Mouse (Mus musculus) midbrain, embryonic 11.5 days (tissue): ENCODE measurements around the gene Prkcb. TPM values are rescaled to one million over a fixed set of nuclear protein-coding genes. Genes with fewer than 3 reads are reported as not detected.
A peak's percentile ranks its signal among the peaks of the same experiment; 100 is the strongest.

Experiments
- ATAC-seq: fragments of 200-750 bp; cut with Nextera tagmentation; 2 replicates; pipeline ENCODE4 v1.8.0; 2017; ENCODE audit warnings: moderate TSS enrichment, moderate library complexity; ENCODE audit not compliant: low FRiP score
- DNase-seq: peaks from one replicate; pipeline ENCODE4 v3.0.0; 2015; ENCODE audit warnings: low spot score; ENCODE audit errors: missing footprints
- H3K27ac ChIP-seq: fragments of 300-500 bp; sonication (generic); 2 replicates; pipeline ENCODE4 v1.5.1; 2014; ENCODE audit warnings: low read depth, low read length
- H3K27me3 ChIP-seq: fragments of 300-500 bp; sonication (generic); 2 replicates; pipeline ENCODE4 v1.6.1; 2014; ENCODE audit warnings: mild to moderate bottlenecking, low read length, moderate library complexity, mixed read lengths; ENCODE audit not compliant: control insufficient read depth, insufficient read depth
- H3K36me3 ChIP-seq: fragments of 300-500 bp; sonication (generic); 2 replicates; pipeline ENCODE4 v1.6.1; 2014; ENCODE audit warnings: mild to moderate bottlenecking, low read length, moderate library complexity, mixed read lengths; ENCODE audit not compliant: control insufficient read depth, insufficient read depth
- H3K4me1 ChIP-seq: fragments of 300-500 bp; sonication (generic); 2 replicates; pipeline ENCODE4 v1.6.1; 2014; ENCODE audit warnings: low read length; ENCODE audit not compliant: control insufficient read depth, insufficient read depth
- H3K4me2 ChIP-seq: fragments of 300-500 bp; sonication (generic); 2 replicates; pipeline ENCODE4 v1.6.1; 2014; ENCODE audit warnings: mild to moderate bottlenecking, moderate library complexity
- H3K4me3 ChIP-seq: fragments of 300-500 bp; sonication (generic); 2 replicates; pipeline ENCODE4 v1.5.1; 2014; ENCODE audit warnings: low read depth, low read length
- H3K9ac ChIP-seq: fragments of 300-500 bp; sonication (generic); 2 replicates; pipeline ENCODE4 v1.6.1; 2014; ENCODE audit warnings: low read length
- H3K9me3 ChIP-seq: fragments of 300-500 bp; sonication (generic); 2 replicates; pipeline ENCODE4 v1.6.1; 2016; ENCODE audit warnings: low read length; ENCODE audit not compliant: control insufficient read depth
- WGBS: fragments of 180-500 bp; shearing (Covaris S2); extraction: QIAGEN DNeasy Blood & Tissue Kit; methylation state at CpG from one replicate; pipeline ENCODE4 v1.1.7; 2014; 5-methylcytosine and 5-hydroxymethylcytosine counted together
- polyA plus RNA-seq: library from polyadenylated mRNA; unstranded; fragments of >200 nt; fragmentation: Nextera tagmentation; extraction: Ambion mirVana; gene quantifications from 2 replicates; pipeline ENCODE4 v1.2.1, GENCODE M21; 2014

The Prkcb gene
- polyA plus RNA-seq, 1 experiment from 2014 or later: 17.9 TPM

DNA sequence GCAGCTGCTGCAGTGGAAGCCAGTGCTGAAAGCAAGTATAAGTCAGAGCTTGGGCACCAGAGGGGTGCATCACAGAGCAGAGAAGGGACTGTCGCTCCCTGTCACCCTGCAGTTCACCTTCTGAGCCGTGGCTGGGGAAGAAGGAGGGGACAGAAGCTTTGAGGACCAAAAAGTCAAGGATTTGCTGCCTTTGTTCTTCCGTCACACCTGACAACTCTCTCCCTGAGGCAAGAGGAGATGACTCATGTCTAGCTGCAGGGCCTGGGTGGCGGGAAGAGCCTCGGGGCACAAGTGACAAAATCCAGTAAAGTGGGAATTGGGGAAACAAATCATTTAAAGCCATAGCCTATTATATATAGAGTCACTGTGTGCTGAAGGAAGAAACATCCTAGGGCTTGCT, 209.9 kb downstream of the Prkcb start:
- Histone ChIP-seq H3K9ac (no peak overlapping the region), H3K4me2 (no peak overlapping the region), H3K27ac (no peak overlapping the region), H3K9me3 (no peaks in the 10 kb centered on the region), H3K27me3 (no peaks in the 10 kb centered on the region), H3K36me3 (no peaks in the 10 kb centered on the region), H3K4me1 (no peaks in the 10 kb centered on the region), H3K4me3 (no peak overlapping the region)
- ATAC-seq (no peak), DNase-seq (peak; percentile 51)
- 47% methylated on average over 5 of the region's 5 CpGs for WGBS

DNA sequence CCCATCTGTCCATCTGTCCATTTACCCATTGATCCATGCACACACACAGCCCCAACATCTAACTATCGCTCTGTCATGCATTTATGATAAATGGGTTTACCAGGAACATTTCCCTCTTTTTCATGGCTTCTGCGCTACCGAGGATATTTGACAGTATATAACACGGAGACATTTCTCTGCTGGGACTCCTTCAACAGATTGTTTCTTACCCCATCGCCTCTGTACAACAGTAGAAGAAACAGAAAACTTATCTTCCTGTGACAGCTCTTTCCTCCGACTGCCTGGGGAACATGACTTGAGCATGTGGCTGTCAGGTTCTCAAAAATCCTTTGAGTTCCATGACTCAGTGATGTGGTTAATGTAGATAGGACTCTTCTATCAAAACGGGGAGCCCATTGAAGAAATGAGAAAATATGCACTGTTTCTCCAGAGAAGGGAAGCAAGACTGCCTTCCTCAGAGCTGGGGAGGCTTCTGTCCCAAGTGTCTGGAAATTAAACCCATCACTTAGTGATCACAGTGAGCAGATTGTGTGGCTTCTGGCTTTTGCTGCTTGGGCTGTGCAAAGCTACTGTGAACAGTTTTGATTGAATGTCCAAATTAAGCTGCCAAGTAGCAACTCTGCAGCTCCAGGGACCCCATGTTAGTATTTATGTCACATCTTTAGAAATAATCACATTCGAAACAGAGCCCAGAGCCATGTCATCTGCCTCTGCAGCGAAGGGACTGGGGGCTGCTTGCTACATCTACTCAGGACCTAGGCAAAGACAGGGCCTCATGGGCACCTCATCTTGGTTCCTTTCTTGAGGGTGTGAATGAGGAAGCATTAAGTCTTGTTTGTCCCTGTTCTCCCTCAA, 211.4 kb downstream of the Prkcb start:
- Histone ChIP-seq H3K27ac (no peak overlapping the region), H3K9ac (no peak overlapping the region), H3K4me1 (no peaks in the 10 kb centered on the region), H3K36me3 (no peaks in the 10 kb centered on the region), H3K4me3 (no peak overlapping the region), H3K9me3 (no peaks in the 10 kb centered on the region), H3K27me3 (no peaks in the 10 kb centered on the region), H3K4me2 (no peak overlapping the region)
- DNase-seq: peak; percentile 65
- ATAC-seq: no peak
- 88% methylated on average over 9 of the region's 9 CpGs for WGBS

DNA sequence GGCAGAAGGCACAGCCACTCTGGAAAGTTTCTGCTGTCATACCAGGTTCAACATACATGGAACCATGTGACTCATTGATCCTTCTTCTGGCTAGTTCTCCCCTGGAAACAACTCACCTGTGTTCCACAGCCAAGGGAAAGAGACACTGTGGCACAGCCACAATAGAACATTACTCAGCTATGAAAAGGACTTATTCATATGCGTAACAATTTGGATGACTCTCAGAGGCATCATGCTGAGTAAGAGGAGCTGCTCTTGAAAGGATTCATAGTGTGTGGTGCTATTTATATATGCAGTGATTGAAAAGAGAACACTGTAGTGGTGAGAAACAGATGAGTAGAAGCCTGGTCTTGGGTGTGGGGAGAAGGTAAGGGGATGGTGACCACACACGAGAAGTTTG, 217.9 kb downstream of the Prkcb start:
- no peak overlapping the region for H3K4me2 ChIP-seq
- no peak for DNase-seq

DNA sequence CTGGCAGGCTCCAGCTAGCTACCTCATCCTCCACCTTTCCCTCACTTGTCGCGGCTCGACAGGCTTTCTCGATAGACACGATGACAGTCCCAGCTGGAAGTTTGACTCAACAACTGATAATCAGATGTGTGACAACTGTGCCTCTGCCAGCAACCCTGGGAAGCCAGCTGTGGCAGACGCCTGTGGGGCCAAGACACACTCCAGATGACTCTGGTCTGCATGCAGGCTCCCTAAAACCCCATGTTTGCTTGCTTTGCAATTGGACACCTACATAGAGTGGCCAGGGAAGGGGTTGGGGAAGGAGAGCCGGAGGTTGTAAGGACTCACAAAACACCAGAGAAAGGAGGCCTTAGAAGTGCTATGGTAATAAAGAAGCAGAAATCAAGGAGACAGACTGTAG, 221.4 kb downstream of the Prkcb start:
- Histone ChIP-seq H3K27ac (no peak overlapping the region), H3K9me3 (no peaks in the 10 kb centered on the region), H3K4me1 (no peaks in the 10 kb centered on the region), H3K4me3 (no peak overlapping the region), H3K9ac (no peak overlapping the region), H3K36me3 (no peaks in the 10 kb centered on the region), H3K4me2 (no peak overlapping the region), H3K27me3 (no peaks in the 10 kb centered on the region)
- WGBS: 72% methylated on average over 7 of the region's 7 CpGs
- ATAC-seq (no peak), DNase-seq (peak; percentile 17)

More for the DNA sequence above, 217.9 kb downstream of the Prkcb start:
- H3K9me3 ChIP-seq: no peaks in the 10 kb centered on the region
- H3K4me3 ChIP-seq: no peak overlapping the region
- no peaks in the 10 kb centered on the region for H3K27me3 ChIP-seq
- H3K27ac ChIP-seq: no peak overlapping the region
- no peaks in the 10 kb centered on the region for H3K36me3 ChIP-seq
- H3K9ac ChIP-seq: no peak overlapping the region
- H3K4me1 ChIP-seq: no peaks in the 10 kb centered on the region
- no peak for ATAC-seq
- WGBS: 89% methylated on average over 2 of the region's 2 CpGs

DNA sequence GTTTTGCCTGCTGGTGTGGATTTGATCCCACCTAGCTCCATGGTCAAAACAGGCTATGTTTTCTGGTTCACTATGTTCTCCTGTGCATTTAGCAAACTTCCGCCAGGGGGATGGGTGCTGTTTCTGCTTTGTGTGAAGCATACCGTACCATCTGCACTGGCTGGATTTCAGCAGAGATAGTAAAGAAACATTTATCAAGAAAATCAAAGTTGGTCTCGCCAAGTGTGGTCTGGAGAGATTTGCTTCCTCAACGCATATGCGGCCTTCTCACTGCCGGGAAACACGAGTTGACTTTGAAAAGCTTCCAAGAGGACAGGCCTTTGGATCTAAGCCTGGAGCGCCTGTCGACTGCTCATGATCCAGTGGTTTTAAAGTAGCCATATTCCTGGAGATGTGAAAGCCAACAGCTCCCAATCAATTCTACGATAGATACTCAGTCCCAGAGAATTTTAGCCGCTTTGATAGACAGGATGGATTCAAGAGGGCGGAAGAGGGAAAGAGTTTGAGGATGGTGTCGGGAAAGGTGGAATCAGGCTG, 223.9 kb downstream of the Prkcb start:
- ATAC-seq (no peak), DNase-seq (peak; percentile 74)
- Histone ChIP-seq H3K4me1 (no peaks in the 10 kb centered on the region), H3K9ac (no peak overlapping the region), H3K27me3 (no peaks in the 10 kb centered on the region), H3K9me3 (no peaks in the 10 kb centered on the region), H3K4me3 (no peak overlapping the region), H3K4me2 (no peak overlapping the region), H3K27ac (no peak overlapping the region), H3K36me3 (no peaks in the 10 kb centered on the region)
- 93% methylated on average over 13 of the region's 13 CpGs for WGBS

DNA sequence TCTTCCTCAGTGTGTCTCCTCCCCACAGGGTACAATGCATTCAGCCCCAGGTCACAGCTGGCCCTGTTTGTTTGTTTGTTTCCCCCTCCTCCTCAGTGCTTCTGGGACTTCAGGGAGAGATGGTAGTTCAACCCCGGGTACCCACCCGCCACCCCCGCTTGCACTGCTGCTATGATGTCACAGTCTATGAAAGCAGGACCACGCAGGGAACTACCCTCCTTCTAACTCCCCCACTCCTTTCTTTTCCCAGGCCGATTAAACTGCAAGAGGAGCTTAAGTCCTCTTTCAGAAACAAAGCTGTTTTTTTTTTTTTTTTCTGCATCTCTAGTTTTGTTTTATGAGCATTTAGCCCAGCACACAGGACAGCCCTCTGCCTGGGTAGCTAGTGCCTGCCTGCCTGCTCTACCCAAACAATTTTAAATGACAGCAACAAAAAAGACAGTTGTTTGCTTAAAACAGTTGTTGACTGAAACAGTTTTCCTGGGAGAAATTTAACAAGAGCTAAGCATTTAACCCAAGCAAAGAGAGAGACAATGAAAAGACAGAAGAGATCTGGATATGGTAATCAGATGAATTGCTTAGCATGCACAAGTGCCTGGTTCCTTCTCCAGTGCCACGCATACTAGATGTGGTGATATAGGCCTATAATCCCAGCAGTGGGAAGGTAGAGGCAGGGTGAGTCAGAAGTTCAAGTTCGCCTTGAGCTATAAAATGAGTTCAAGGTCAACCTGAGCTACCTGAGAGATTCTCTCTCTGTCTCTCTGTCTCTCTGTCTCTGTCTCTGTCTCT, 232.5 kb downstream of the Prkcb start:
- peak; percentile 86 for DNase-seq
- WGBS: 17% methylated on average over 7 of the region's 7 CpGs
- Histone ChIP-seq H3K27me3 (no peaks in the 10 kb centered on the region), H3K36me3 (no peaks in the 10 kb centered on the region), H3K9me3 (no peaks in the 10 kb centered on the region), H3K9ac (no peak overlapping the region), H3K4me2 (no peak overlapping the region), H3K27ac (peak overlapping the region; percentile 21; the same call in 1 of the 2 replicates), H3K4me1 (peaks cover 3% of the 10 kb centered on the region), H3K4me3 (no peak overlapping the region)
- ATAC-seq: peak; percentile 80

DNA sequence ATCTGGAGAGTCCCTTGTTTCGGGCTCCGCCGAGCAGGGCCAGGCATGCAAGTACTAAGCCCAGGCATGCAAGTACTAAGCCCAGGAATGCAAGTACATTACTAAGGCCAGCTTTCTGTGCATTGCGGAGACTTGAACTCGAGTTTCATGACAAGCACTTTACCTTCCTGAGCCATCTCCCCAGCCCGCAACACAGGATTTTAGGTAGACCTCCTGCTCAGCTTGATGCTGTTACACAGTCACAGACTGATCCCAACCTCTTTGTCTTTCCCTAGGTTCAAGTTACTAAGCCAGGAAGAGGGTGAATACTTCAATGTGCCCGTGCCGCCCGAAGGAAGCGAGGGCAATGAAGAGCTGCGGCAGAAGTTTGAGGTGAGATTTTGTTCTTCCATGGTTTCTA, 239.7 kb downstream of the Prkcb start:
- H3K4me1 ChIP-seq: no peaks in the 10 kb centered on the region
- ATAC-seq (no peak), DNase-seq (peak; percentile 66)
- no peaks in the 10 kb centered on the region for H3K36me3 ChIP-seq
- no peak overlapping the region for H3K27ac ChIP-seq
- H3K4me2 ChIP-seq: no peak overlapping the region
- H3K9ac ChIP-seq: no peak overlapping the region
- 89% methylated on average over 11 of the region's 11 CpGs for WGBS
- no peaks in the 10 kb centered on the region for H3K27me3 ChIP-seq
- H3K9me3 ChIP-seq: no peaks in the 10 kb centered on the region
- no peak overlapping the region for H3K4me3 ChIP-seq

DNA sequence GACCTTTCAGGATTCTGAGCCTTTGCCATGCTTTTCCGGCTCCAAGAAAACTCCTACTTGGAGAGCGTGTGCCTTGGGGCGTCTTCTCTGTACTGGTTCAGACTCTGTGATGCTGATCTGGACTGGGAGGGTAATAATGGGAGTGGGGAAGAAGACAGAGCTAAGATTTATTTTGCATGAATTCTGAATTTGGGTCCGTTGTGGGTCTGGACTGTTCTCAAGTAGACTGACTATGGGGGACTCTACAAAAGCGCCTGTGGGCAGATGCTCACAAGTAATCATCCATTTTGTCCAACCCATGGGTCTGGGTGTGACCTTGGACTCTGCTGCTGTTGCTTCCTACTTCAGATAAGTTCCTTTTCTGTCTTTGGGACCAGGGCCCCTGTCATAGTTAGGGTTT, 240.1 kb downstream of the Prkcb start:
- Histone ChIP-seq H3K36me3 (no peaks in the 10 kb centered on the region), H3K9me3 (no peaks in the 10 kb centered on the region), H3K4me2 (no peak overlapping the region), H3K4me3 (no peak overlapping the region), H3K27ac (no peak overlapping the region), H3K27me3 (no peaks in the 10 kb centered on the region), H3K9ac (no peak overlapping the region), H3K4me1 (no peaks in the 10 kb centered on the region)
- 95% methylated on average over 5 of the region's 5 CpGs for WGBS
- no peak for ATAC-seq
- DNase-seq: peak; percentile 59
